Mouse (Mus musculus): ENCODE measurements around the gene Dus3l. TPM values are rescaled to one million over a fixed set of nuclear protein-coding genes. Genes with fewer than 3 reads are reported as not detected.
A peak's percentile ranks its signal among the peaks of the same experiment; 100 is the strongest.

The Dus3l gene
- total RNA-seq, 1 experiment: 70.2 TPM

- Histone ChIP-seq H3K4me1 (ENCODE audit: control insufficient read depth in 2 of 2, insufficient read depth in 2 of 2, low read length in 2 of 2, poor library complexity in 1 of 2) (peaks cover 0 to 9% of the 10 kb centered on the region in 2 experiments; a peak in 1 of 4 replicates), H3K27ac (ENCODE audit: insufficient read depth, low read depth, low read length, poor library complexity, severe bottlenecking) (no peak overlapping the region), H3K36me3 (ENCODE audit: control insufficient read depth, insufficient read depth, low read length, poor library complexity, severe bottlenecking) (peaks cover 6% of the 10 kb centered on the region; the same call in 1 of the 2 replicates), H3K9ac (ENCODE audit: insufficient read depth, low read depth, low read length, poor library complexity, severe bottlenecking) (no peak overlapping the region), H3K9me3 (ENCODE audit: control insufficient read depth, insufficient read depth, low read depth, low read length) (no peaks in the 10 kb centered on the region), H3K4me3 (ENCODE audit: insufficient read depth in 1 of 2, low read depth in 1 of 2, low read length in 2 of 2, poor library complexity in 1 of 2, severe bottlenecking in 1 of 2) (no peak overlapping the region)
- no peak for TF ChIP-seq MAFK (IDR thresholded peaks at IDR 0.05; ENCODE audit: insufficient read depth, low read depth, low read length)
- TF ChIP-seq ZNF384 (IDR thresholded peaks at IDR 0.05; ENCODE audit: low read depth, low read length): peak; percentile 85
- no peak for TF ChIP-seq CHD2 (IDR thresholded peaks at IDR 0.05; ENCODE audit: low read depth, low read length)
- in situ Hi-C loops (cut with MboI; ENCODE audit: low sequenced_read_pairs in 2 of 2, unreplicated experiment in 2 of 2): no loop called here
- no peak for DNase-seq (ENCODE audit: low read depth, low spot score)
Observed at GRCm38 (mm10) chr17:56810245-56810644, 45.7 kb downstream of the Dus3l start.

- in situ Hi-C loops (cut with MboI; ENCODE audit: low sequenced_read_pairs in 2 of 2, unreplicated experiment in 2 of 2): no loop called here
- H3K4me1 ChIP-seq (ENCODE audit: control insufficient read depth in 2 of 2, insufficient read depth in 2 of 2, low read length in 2 of 2, poor library complexity in 1 of 2): peaks cover 3 to 13% of the 10 kb centered on the region in 2 experiments; a peak in 2 of 4 replicates
- H3K27ac ChIP-seq (ENCODE audit: insufficient read depth, low read depth, low read length, poor library complexity, severe bottlenecking): no peak overlapping the region
- TF ChIP-seq CHD2 (IDR thresholded peaks at IDR 0.05; ENCODE audit: low read depth, low read length) (no peak), MAFK (IDR thresholded peaks at IDR 0.05; ENCODE audit: insufficient read depth, low read depth, low read length) (no peak), ZC3H11A (IDR thresholded peaks at IDR 0.05; ENCODE audit: borderline replicate concordance, low read depth, low read length) (no peak), ZNF384 (IDR thresholded peaks at IDR 0.05; ENCODE audit: low read depth, low read length) (no peak), HCFC1 (IDR thresholded peaks at IDR 0.05; ENCODE audit: borderline replicate concordance, insufficient read depth, low read length) (no peak)
- H3K9ac ChIP-seq (ENCODE audit: insufficient read depth, low read depth, low read length, poor library complexity, severe bottlenecking): no peak overlapping the region
- H3K36me3 ChIP-seq (ENCODE audit: control insufficient read depth, insufficient read depth, low read length, poor library complexity, severe bottlenecking): peaks cover 4% of the 10 kb centered on the region; the same call in 1 of the 2 replicates
- no peak overlapping the region for H3K4me3 ChIP-seq (ENCODE audit: insufficient read depth in 1 of 2, low read depth in 1 of 2, low read length in 2 of 2, poor library complexity in 1 of 2, severe bottlenecking in 1 of 2)
- peak; percentile 71 for DNase-seq (ENCODE audit: low read depth, low spot score)
- H3K9me3 ChIP-seq (ENCODE audit: control insufficient read depth, insufficient read depth, low read depth, low read length): no peaks in the 10 kb centered on the region
Observed at GRCm38 (mm10) chr17:56814316-56815056, 49.9 kb downstream of the Dus3l start.

- Histone ChIP-seq H3K9me3 (ENCODE audit: control insufficient read depth, insufficient read depth, low read depth, low read length) (no peaks in the 10 kb centered on the region), H3K4me1 (ENCODE audit: control insufficient read depth in 2 of 2, insufficient read depth in 2 of 2, low read length in 2 of 2, poor library complexity in 1 of 2) (peaks cover 3 to 17% of the 10 kb centered on the region in 2 experiments; a peak in 2 of 4 replicates), H3K9ac (ENCODE audit: insufficient read depth, low read depth, low read length, poor library complexity, severe bottlenecking) (no peak overlapping the region), H3K36me3 (ENCODE audit: control insufficient read depth, insufficient read depth, low read length, poor library complexity, severe bottlenecking) (peaks cover 4% of the 10 kb centered on the region; the same call in 1 of the 2 replicates), H3K27ac (ENCODE audit: insufficient read depth, low read depth, low read length, poor library complexity, severe bottlenecking) (no peak overlapping the region), H3K4me3 (ENCODE audit: insufficient read depth in 1 of 2, low read depth in 1 of 2, low read length in 2 of 2, poor library complexity in 1 of 2, severe bottlenecking in 1 of 2) (no peak overlapping the region)
- in situ Hi-C loops (cut with MboI; ENCODE audit: low sequenced_read_pairs in 2 of 2, unreplicated experiment in 2 of 2): no loop called here
- no peak for DNase-seq (ENCODE audit: low read depth, low spot score)
- TF ChIP-seq ZC3H11A (IDR thresholded peaks at IDR 0.05; ENCODE audit: borderline replicate concordance, low read depth, low read length) (no peak), HCFC1 (IDR thresholded peaks at IDR 0.05; ENCODE audit: borderline replicate concordance, insufficient read depth, low read length) (no peak), ZNF384 (IDR thresholded peaks at IDR 0.05; ENCODE audit: low read depth, low read length) (no peak), MAFK (IDR thresholded peaks at IDR 0.05; ENCODE audit: insufficient read depth, low read depth, low read length) (no peak), CHD2 (IDR thresholded peaks at IDR 0.05; ENCODE audit: low read depth, low read length) (no peak)
Observed at GRCm38 (mm10) chr17:56815057-56815345, 50.4 kb downstream of the Dus3l start.

- no peaks in the 10 kb centered on the region for H3K9me3 ChIP-seq (ENCODE audit: control insufficient read depth, insufficient read depth, low read depth, low read length)
- no peak overlapping the region for H3K27ac ChIP-seq (ENCODE audit: insufficient read depth, low read depth, low read length, poor library complexity, severe bottlenecking)
- DNase-seq (ENCODE audit: low read depth, low spot score): peak; percentile 66
- H3K36me3 ChIP-seq (ENCODE audit: control insufficient read depth, insufficient read depth, low read length, poor library complexity, severe bottlenecking): peaks cover 4% of the 10 kb centered on the region; the same call in 1 of the 2 replicates
- no peak overlapping the region for H3K9ac ChIP-seq (ENCODE audit: insufficient read depth, low read depth, low read length, poor library complexity, severe bottlenecking)
- in situ Hi-C loops (cut with MboI; ENCODE audit: low sequenced_read_pairs in 2 of 2, unreplicated experiment in 2 of 2): no loop called here
- TF ChIP-seq CHD2 (IDR thresholded peaks at IDR 0.05; ENCODE audit: low read depth, low read length) (peak; percentile 75), HCFC1 (IDR thresholded peaks at IDR 0.05; ENCODE audit: borderline replicate concordance, insufficient read depth, low read length) (no peak)
- H3K4me3 ChIP-seq (ENCODE audit: insufficient read depth in 1 of 2, low read depth in 1 of 2, low read length in 2 of 2, poor library complexity in 1 of 2, severe bottlenecking in 1 of 2): peak overlapping the region in 1 of 2 experiments; percentile 43; a peak in 2 of 4 replicates
- peaks cover 9 to 27% of the 10 kb centered on the region in 2 experiments; a peak in 3 of 4 replicates for H3K4me1 ChIP-seq (ENCODE audit: control insufficient read depth in 2 of 2, insufficient read depth in 2 of 2, low read length in 2 of 2, poor library complexity in 1 of 2)
Observed at GRCm38 (mm10) chr17:56818067-56818636, 53.6 kb downstream of the Dus3l start.

Measured in ES-E14 (cell line).